Mouse (Mus musculus) lung, embryonic 16.5 days (tissue): ENCODE measurements around the gene Tex44. TPM values are rescaled to one million over a fixed set of nuclear protein-coding genes. Genes with fewer than 3 reads are reported as not detected.
A peak's percentile ranks its signal among the peaks of the same experiment; 100 is the strongest.

Source experiments
- ATAC-seq: fragments of 200-750 bp; cut with Nextera tagmentation; 2 replicates; pipeline ENCODE4 v1.8.0; 2017; ENCODE audit warnings: low read depth, mild to moderate bottlenecking, moderate library complexity
- H3K27ac ChIP-seq: fragments of 300-500 bp; sonication (generic); 2 replicates; pipeline ENCODE4 v1.5.1; 2014; ENCODE audit warnings: mild to moderate bottlenecking, control low read depth, low read length
- H3K27me3 ChIP-seq: fragments of 300-500 bp; sonication (generic); 2 replicates; pipeline ENCODE4 v1.6.1; 2014; ENCODE audit warnings: low read depth, low read length, mixed read lengths; ENCODE audit not compliant: control insufficient read depth, insufficient read depth
- H3K36me3 ChIP-seq: fragments of 300-500 bp; sonication (generic); 2 replicates; pipeline ENCODE4 v1.6.1; 2014; ENCODE audit warnings: low read length; ENCODE audit not compliant: control insufficient read depth, insufficient read depth
- H3K4me1 ChIP-seq: fragments of 300-500 bp; sonication (generic); replicated peaks from 2 replicates; pipeline ENCODE4 v1.6.1; 2014; ENCODE audit warnings: low read length, mixed read lengths; ENCODE audit not compliant: control insufficient read depth, insufficient read depth
- H3K4me2 ChIP-seq: fragments of 300-500 bp; sonication (generic); 2 replicates; pipeline ENCODE4 v1.6.1; 2014; ENCODE audit warnings: low read depth, low read length, control low read depth
- H3K4me3 ChIP-seq: fragments of 300-500 bp; sonication (generic); 2 replicates; pipeline ENCODE4 v1.5.1; 2014; ENCODE audit warnings: mild to moderate bottlenecking, low read length, control low read depth
- H3K9ac ChIP-seq: fragments of 300-500 bp; sonication (generic); 2 replicates; pipeline ENCODE4 v1.6.1; 2014; ENCODE audit warnings: low read length, control low read depth
- H3K9me3 ChIP-seq: fragments of 300-500 bp; sonication (generic); 2 replicates; pipeline ENCODE4 v1.6.1; 2016; ENCODE audit warnings: low read length; ENCODE audit not compliant: control insufficient read depth
- WGBS: fragments of 180-500 bp; shearing (Covaris S2); extraction: QIAGEN DNeasy Blood & Tissue Kit; methylation state at CpG from one replicate; pipeline ENCODE4 v1.1.7; 2014; 5-methylcytosine and 5-hydroxymethylcytosine counted together
- polyA plus RNA-seq: library from polyadenylated mRNA; unstranded; fragments of >200 nt; fragmentation: Nextera tagmentation; extraction: Ambion mirVana; gene quantifications from 2 replicates; pipeline ENCODE4 v1.2.1, GENCODE M21; 2015

Gene Tex44
- polyA plus RNA-seq, 1 experiment from 2014 or later: not detected

GRCm38 (mm10) chr1:86432778-86433177 lies 6.6 kb downstream of the Tex44 start:
- peaks cover 31% of the 10 kb centered on the region for H3K4me1 ChIP-seq
- no peaks in the 10 kb centered on the region for H3K9me3 ChIP-seq
- WGBS: 42% methylated on average over 4 of the region's 4 CpGs
- ATAC-seq: no peak
- no peak overlapping the region for H3K4me2 ChIP-seq
- no peak overlapping the region for H3K27ac ChIP-seq
- no peak overlapping the region for H3K4me3 ChIP-seq
- H3K27me3 ChIP-seq: no peaks in the 10 kb centered on the region
- no peak overlapping the region for H3K9ac ChIP-seq
- H3K36me3 ChIP-seq: no peaks in the 10 kb centered on the region

- no peak for ATAC-seq
- 76% methylated on average over 7 of the region's 7 CpGs for WGBS
- Histone ChIP-seq H3K36me3 (no peaks in the 10 kb centered on the region), H3K9me3 (no peaks in the 10 kb centered on the region), H3K4me1 (peaks cover 36% of the 10 kb centered on the region), H3K4me3 (no peak overlapping the region), H3K4me2 (no peak overlapping the region), H3K27me3 (no peaks in the 10 kb centered on the region), H3K27ac (peak overlapping the region; percentile 99), H3K9ac (no peak overlapping the region)
These were observed 7.2 kb downstream of the Tex44 start for GRCm38 (mm10) chr1:86433359-86433758.

DNA sequence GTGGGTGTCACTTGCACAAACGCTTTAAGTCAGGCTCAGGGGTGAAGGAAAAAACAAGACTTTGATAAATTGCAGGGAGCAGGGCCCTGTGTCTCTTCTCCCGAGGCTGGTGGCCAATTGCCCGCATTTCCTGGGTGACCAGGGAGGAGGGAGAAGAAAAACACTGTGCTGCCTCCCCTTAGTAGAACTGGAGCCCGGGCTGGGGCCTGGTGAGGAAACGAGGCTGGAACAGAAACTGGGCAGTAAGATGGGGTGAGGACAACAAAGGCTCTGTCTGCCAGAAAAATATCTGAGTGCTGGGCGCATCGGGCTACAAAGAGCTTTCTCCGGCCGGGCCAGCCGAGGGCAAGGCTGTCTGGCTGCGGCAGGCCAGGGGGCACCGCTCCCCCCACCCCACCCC lies 7.9 kb downstream of the Tex44 start:
- H3K9ac ChIP-seq: peak overlapping the region; percentile 74
- H3K27ac ChIP-seq: peak overlapping the region; percentile 99
- 1% methylated on average over 11 of the region's 12 CpGs for WGBS
- ATAC-seq: peak; percentile 74
- H3K9me3 ChIP-seq: no peaks in the 10 kb centered on the region
- peak overlapping the region; percentile 90 for H3K4me2 ChIP-seq
- H3K36me3 ChIP-seq: no peaks in the 10 kb centered on the region
- peak overlapping the region; percentile 55 for H3K4me3 ChIP-seq
- H3K27me3 ChIP-seq: no peaks in the 10 kb centered on the region
- peaks cover 36% of the 10 kb centered on the region for H3K4me1 ChIP-seq

- Histone ChIP-seq H3K4me1 (peaks cover 39% of the 10 kb centered on the region), H3K27me3 (no peaks in the 10 kb centered on the region), H3K36me3 (no peaks in the 10 kb centered on the region), H3K4me3 (peak overlapping the region; percentile 55), H3K9ac (peak overlapping the region; percentile 85), H3K9me3 (no peaks in the 10 kb centered on the region), H3K27ac (peak overlapping the region; percentile 99), H3K4me2 (peak overlapping the region; percentile 90)
- 3% methylated on average over 46 of the region's 46 CpGs for WGBS
- peak; percentile 95 for ATAC-seq
These were observed 8.5 kb downstream of the Tex44 start for GRCm38 (mm10) chr1:86434439-86435201.

DNA sequence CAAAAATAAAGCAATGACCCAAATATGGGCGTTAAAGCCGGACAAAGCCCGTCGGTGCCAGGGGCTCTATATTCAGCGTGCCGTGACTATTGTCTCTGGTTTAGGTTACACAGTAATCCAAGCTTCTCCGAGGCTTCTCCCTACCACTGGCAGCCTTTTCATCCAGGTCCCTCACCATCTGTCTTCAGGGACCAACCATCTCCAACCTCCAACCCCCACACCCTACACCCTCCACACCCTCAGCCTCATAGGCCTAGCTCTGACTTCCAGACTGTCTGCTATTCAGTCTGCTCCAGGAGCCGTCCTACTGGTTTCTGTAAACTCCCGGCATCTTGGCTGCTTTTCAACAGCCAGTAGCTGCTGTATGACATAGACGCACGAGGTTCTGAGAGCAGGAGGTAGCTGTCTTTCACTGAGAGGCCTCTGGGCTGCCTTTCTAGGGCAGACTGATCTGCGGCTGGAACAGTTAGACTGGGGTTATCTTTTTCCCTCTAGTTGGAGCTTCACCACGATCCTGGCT lies 9.2 kb downstream of the Tex44 start:
- Histone ChIP-seq H3K4me1 (peaks cover 46% of the 10 kb centered on the region), H3K27ac (peak overlapping the region; percentile 99), H3K4me2 (peak overlapping the region; percentile 90), H3K9ac (peak overlapping the region; percentile 85), H3K36me3 (no peaks in the 10 kb centered on the region), H3K9me3 (no peaks in the 10 kb centered on the region), H3K4me3 (no peak overlapping the region), H3K27me3 (no peaks in the 10 kb centered on the region)
- WGBS: 18% methylated on average over 13 of the region's 13 CpGs
- peak; percentile 45 for ATAC-seq

GRCm38 (mm10) chr1:86437219-86438013 lies 11.3 kb downstream of the Tex44 start:
- Histone ChIP-seq H3K36me3 (no peaks in the 10 kb centered on the region), H3K27me3 (no peaks in the 10 kb centered on the region), H3K4me3 (no peak overlapping the region), H3K9ac (peak overlapping the region; percentile 42; the same call in 1 of the 2 replicates), H3K4me1 (peaks cover 50% of the 10 kb centered on the region), H3K9me3 (no peaks in the 10 kb centered on the region), H3K27ac (no peak overlapping the region), H3K4me2 (no peak overlapping the region)
- ATAC-seq: no peak
- 45% methylated on average over 9 of the region's 9 CpGs for WGBS

- 38% methylated on average over 6 of the region's 6 CpGs for WGBS
- ATAC-seq: no peak
- no peak overlapping the region for H3K27ac ChIP-seq
- H3K4me3 ChIP-seq: no peak overlapping the region
- H3K4me2 ChIP-seq: no peak overlapping the region
- no peaks in the 10 kb centered on the region for H3K27me3 ChIP-seq
- H3K36me3 ChIP-seq: no peaks in the 10 kb centered on the region
- no peaks in the 10 kb centered on the region for H3K9me3 ChIP-seq
- H3K9ac ChIP-seq: peak overlapping the region; percentile 42; the same call in 1 of the 2 replicates
- H3K4me1 ChIP-seq: peaks cover 51% of the 10 kb centered on the region
These were observed 11.8 kb downstream of the Tex44 start for GRCm38 (mm10) chr1:86438014-86438319.

DNA sequence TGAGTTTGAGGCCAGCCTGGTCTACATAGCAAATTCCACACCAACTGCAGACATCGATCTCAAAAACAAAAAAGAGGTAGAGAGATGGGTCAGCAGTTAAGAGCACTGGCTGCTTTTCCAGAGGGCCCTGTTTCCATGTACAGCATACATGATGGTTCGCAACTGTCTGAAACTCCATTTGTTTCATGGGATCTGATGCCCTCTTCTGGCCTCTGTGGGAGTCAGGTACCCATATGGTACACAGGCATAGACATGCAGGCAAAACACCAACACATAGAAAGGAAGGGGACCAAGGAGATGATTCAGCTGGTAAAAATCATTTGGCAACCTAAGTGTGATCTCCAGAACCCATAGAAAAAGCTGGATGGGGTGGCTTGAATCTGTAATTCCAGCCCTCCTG lies 12.4 kb downstream of the Tex44 start:
- no peak overlapping the region for H3K9ac ChIP-seq
- H3K4me1 ChIP-seq: peaks cover 54% of the 10 kb centered on the region
- ATAC-seq: no peak
- WGBS: 72% methylated on average over 2 of the region's 2 CpGs
- no peaks in the 10 kb centered on the region for H3K9me3 ChIP-seq
- H3K4me2 ChIP-seq: no peak overlapping the region
- no peak overlapping the region for H3K4me3 ChIP-seq
- no peak overlapping the region for H3K27ac ChIP-seq
- H3K27me3 ChIP-seq: no peaks in the 10 kb centered on the region
- no peaks in the 10 kb centered on the region for H3K36me3 ChIP-seq

- no peak overlapping the region for H3K27ac ChIP-seq
- no peaks in the 10 kb centered on the region for H3K36me3 ChIP-seq
- WGBS: 20% methylated on average over 8 of the region's 8 CpGs
- no peak overlapping the region for H3K4me3 ChIP-seq
- H3K4me1 ChIP-seq: peaks cover 55% of the 10 kb centered on the region
- no peaks in the 10 kb centered on the region for H3K27me3 ChIP-seq
- no peak overlapping the region for H3K9ac ChIP-seq
- no peaks in the 10 kb centered on the region for H3K9me3 ChIP-seq
- no peak overlapping the region for H3K4me2 ChIP-seq
- ATAC-seq: no peak
These were observed 13.5 kb downstream of the Tex44 start for GRCm38 (mm10) chr1:86439487-86440170.
